ENCODE assay signal across 15 mouse cellular contexts in genomic region chr11:108212030-108212429, GRCm38 (mm10).
"Had no signal": no experiment of that assay in that cellular context is flagged by ENCODE, and none has a peak within 500 bp of the region (broad histone marks: within the 10 kb centered on the region; RNA-seq: fewer than 3 reads in every experiment).

No protein-coding gene starts in this region.

- H3K36me3 ChIP-seq: lung, embryonic 15.5 days; midbrain, embryonic 13.5 days; midbrain, embryonic 15.5 days; neural tube, embryonic 12.5 days had no signal

- H3K27me3 ChIP-seq: lung, embryonic 15.5 days; megakaryocyte, embryonic 14.5 days; midbrain, embryonic 15.5 days; neural tube, embryonic 12.5 days had no signal

- H3K9me3 ChIP-seq: lung, embryonic 15.5 days; megakaryocyte, embryonic 14.5 days; midbrain, embryonic 13.5 days; midbrain, embryonic 15.5 days; neural tube, embryonic 12.5 days had no signal

- H3K27ac ChIP-seq: lung, embryonic 15.5 days; macrophage; midbrain, embryonic 13.5 days; midbrain, embryonic 15.5 days; neural tube, embryonic 12.5 days had no signal

- DNase-seq: lung, adult 2 months; lung, postnatal 14 days; lung, postnatal 36 days; right cerebral cortex, postnatal 14 days; thymus, adult 18-20 months; thymus, postnatal 14 days; thymus, postnatal 36 days had no signal

- H3K4me3 ChIP-seq: lung, embryonic 15.5 days; megakaryocyte, embryonic 14.5 days; midbrain, embryonic 13.5 days; midbrain, embryonic 15.5 days; neural tube, embryonic 12.5 days had no signal

- ATAC-seq: lung, postnatal 0 days; midbrain, embryonic 13.5 days; midbrain, embryonic 15.5 days had no signal

- H3K4me2 ChIP-seq: lung, embryonic 15.5 days; midbrain, embryonic 11.5 days; midbrain, embryonic 13.5 days; midbrain, embryonic 15.5 days; neural tube, embryonic 12.5 days had no signal

- H3K9ac ChIP-seq: lung, embryonic 15.5 days; midbrain, embryonic 13.5 days; midbrain, embryonic 15.5 days; neural tube, embryonic 12.5 days had no signal

- H3K4me1 ChIP-seq: neural tube, embryonic 12.5 days had no signal
